Mouse (Mus musculus) layer of hippocampus, postnatal 14 days (tissue): ENCODE measurements around the gene Tmem135. TPM values are rescaled to one million over a fixed set of nuclear protein-coding genes. Genes with fewer than 3 reads are reported as not detected.

Source experiments
- DNase-seq, 2 experiments: peaks; one replicate each; pipeline ENCODE4 v3.0.0; 2021 to 2022; ENCODE audit warnings: low spot score in 2 of 2, mixed read lengths in 1 of 2
- total RNA-seq, 2 experiments: library from RNA; stranded (reverse); gene quantifications; 2 replicates each; pipeline ENCODE4 v1.2.3; 2021

The Tmem135 gene
- total RNA-seq, 2 experiments from 2014 or later: 70.3 to 80.9 TPM

DNA sequence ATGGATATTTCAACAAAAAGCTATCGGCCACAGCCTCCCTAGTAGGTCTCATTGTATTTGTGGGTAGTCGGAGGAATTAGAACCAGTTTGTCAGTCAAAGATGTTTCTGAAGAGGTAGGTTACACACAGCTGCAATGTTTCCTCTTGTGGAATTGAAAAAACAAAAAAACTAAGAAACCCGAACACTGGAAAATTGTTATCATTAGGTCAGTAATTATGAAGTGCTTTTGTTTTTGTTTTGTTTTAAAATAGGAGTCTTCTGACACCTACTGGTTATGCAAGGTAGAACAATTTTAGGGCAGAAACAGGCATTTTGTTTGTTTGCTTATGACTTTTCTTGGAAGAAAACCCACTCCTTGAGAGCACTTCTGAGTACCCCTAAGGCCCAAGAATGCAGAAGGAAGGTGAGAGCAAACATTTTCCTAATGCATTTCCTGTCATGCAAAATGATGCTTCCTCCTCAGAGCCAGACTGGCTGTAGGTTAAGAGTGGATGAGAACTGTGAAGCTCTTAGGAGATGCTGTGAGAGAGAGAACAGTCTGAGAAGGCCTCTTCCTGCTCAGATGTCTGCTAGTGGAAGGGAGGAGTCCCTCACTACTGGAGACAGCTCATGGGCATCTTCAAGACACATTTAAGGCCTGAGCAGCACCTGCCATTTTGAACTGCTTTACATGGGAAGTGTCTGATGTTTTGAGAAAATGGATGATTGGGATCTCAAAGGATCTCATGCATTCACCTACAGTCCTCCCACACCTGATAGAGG, 15.1 kb upstream of the Tmem135 start:
- DNase-seq: peak in 1 of 2 experiments; percentile 34

GRCm38 (mm10) chr7:89418127-89418653, 14.2 kb upstream of the Tmem135 start:
- DNase-seq: no peak

- no peak for DNase-seq
Measured at GRCm38 (mm10) chr7:89417707-89418106, 13.7 kb upstream of the Tmem135 start.

GRCm38 (mm10) chr7:89416027-89416426, 12.0 kb upstream of the Tmem135 start:
- no peak for DNase-seq

DNA sequence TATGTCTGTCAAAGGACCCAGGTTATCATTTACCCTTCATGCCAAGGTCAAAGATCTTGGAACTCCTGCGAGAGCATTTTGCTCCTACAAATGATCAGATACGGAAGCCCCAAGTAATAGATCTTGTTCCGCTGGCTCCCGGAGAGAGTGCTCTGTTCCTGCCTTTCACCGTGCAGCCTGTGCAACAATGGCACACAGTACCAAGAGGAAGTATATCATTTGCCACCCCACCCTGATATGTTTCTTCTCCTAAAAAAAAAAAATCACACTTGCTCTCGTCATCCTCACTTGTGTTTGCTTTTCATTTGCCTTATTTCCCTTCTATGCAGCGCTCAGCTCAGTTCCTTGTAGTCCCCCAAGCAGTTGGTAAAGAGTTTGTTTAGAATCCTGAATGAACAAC, 8.1 kb upstream of the Tmem135 start:
- no peak for DNase-seq

DNA sequence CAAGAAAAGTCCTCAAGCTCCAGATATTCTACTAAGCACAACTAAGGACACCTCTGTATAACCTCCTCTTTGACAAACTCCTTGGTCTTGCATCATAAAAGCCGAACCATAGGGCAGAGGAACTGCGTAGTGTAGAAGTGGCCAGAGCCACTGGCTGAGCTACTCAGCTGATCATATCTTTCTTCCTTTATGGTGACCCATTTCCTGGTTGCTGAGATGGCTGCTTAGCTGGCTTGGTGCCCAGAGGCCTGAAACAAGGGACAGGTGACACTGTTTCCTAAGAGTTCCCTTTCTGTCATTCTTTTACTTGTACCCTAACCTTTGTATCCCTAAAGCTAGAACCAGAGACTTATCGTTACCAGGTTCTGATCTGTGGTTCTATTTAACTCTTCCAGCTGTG, 7.3 kb upstream of the Tmem135 start:
- DNase-seq: no peak

- DNase-seq: no peak
Measured at GRCm38 (mm10) chr7:89410294-89410693, 6.3 kb upstream of the Tmem135 start.

DNA sequence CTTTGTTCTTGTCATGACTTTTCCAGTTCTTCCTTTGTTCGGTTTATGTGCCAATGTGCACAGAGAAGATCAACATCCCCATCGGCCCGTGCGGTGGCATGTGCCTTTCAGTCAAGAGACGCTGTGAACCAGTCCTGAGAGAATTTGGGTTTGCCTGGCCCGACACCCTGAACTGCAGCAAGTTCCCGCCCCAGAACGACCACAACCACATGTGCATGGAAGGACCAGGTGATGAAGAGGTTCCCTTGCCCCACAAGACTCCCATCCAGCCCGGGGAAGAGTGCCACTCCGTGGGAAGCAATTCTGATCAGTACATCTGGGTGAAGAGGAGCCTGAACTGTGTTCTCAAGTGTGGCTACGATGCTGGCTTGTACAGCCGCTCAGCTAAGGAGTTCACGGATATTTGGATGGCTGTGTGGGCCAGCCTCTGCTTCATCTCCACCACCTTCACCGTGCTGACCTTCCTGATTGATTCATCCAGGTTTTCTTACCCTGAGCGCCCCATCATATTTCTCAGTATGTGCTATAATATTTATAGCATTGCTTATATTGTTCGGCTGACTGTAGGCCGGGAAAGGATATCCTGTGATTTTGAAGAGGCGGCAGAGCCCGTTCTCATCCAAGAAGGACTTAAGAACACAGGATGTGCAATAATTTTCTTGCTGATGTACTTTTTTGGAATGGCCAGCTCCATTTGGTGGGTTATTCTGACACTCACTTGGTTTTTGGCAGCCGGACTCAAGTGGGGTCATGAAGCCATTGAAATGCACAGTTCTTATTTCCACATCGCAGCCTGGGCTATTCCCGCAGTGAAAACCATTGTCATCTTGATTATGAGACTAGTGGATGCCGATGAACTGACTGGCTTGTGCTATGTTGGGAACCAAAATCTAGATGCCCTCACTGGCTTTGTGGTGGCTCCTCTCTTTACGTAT, 3.3 kb upstream of the Tmem135 start:
- no peak for DNase-seq

GRCm38 (mm10) chr7:89406011-89406410, 2.0 kb upstream of the Tmem135 start:
- no peak for DNase-seq

DNA sequence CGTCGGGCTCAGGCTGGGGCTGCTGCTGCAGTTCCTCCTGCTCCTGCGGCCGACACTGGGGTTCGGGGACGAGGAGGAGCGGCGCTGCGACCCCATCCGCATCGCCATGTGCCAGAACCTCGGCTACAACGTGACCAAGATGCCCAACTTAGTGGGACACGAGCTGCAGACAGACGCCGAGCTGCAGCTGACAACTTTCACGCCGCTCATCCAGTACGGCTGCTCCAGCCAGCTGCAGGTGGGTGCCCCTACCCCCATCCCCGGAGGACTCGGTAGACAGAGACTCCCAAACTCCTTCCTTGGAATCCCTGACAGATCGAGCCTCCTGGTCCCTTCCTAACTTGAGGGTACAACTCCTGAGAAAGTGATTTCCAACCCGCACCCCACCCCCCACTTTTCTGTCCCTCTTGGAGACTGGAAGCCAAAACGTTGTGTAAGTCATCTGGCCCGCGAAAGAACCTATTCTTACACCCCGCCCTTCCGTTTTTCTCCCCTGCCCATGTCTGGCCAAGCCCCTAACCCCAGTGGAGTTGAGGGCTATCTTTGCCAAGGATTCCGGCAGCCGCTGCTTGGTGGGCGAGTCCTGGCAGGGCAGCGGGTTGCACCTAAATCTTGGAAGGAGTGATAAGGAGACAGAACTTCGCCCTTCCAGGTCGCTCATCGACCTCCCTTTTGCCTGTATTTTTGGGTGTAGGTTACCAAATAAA, 865 bp upstream of the Tmem135 start:
- DNase-seq: no peak

DNA sequence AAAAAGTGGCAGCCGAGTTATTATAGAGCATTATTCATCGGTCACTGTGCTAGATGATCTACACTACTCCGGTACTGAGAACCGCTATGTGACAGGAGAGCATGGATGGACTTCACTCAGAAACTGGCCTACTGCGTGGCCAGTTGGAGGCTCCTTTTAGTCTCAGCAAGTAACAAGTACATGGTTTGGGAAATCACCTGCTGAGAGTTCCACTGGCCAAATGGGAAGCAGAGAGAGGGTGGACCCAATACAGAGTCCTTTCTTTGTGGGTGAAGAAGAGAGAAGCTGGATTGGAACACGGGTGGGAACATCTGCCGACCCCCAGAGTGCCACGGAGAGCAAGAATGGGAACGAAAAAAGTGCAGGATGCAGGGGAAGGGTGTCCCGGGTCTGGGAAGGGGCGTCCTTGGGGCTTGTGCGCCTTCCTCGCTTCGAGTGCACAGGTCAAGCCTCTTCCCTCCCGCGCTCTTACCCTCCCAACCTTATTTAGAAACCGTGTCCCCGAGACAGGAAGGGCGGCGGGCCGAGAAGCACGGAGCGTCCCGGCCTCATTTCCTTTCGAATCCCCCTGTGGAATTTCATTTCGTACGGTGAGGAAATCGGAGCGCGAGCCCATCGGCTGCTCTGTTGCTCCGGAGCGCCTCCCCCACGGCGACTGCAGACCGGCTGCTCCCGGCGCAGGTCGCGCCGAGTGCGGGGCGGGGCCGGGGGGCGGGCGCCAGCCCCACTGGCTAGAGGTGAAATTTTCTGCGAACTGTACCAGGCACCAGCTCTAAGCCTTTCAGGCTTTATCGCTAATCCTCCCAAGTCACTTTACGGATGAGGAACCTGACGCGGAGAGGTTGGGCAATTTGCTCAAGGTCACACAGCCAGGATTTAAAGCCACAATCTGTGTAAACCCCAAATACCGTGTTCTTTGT, 709 bp downstream of the Tmem135 start:
- peak; percentile 41 to 49 for DNase-seq

DNA sequence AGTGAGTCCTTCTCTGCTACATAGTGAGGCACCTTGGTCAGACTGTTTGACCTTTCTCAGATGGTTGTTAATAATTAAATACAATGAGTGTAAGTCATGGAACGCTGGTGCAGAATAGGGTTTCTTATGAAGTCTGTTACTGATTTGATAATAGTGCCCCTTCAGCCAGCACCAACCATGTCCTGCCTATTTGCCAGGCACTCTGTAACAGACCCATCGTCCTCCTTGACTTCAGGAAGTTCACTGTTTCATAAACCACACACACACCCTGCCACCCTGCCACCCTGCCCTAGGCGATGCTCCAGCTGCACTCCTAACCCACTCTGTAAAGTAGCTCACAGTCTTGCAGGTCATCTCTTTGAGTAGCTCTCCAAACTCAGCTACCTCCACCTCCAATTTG, 2.1 kb downstream of the Tmem135 start:
- DNase-seq: no peak

- no peak for DNase-seq
Measured at GRCm38 (mm10) chr7:89401136-89401858, 2.7 kb downstream of the Tmem135 start.

DNA sequence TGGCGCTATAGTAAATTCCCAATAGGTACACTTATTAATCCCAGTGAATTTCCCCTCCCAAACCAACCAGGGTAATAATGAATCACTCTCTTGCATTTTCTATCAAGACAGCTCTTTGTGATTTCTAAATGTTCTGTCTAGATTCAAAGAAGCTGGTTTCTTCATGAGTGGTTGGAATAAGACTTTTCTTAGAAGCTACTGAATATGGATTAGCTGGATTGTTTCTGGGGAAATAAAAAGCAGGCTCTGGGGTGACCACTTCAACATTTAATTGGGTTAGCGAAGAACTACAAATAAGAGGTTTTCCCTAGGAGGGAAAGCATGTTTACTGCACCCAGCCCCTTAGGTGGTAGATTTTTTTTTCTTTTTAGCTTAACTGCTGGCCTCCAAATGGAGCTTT, 3.3 kb downstream of the Tmem135 start:
- no peak for DNase-seq

GRCm38 (mm10) chr7:89397837-89398534, 6.0 kb downstream of the Tmem135 start:
- DNase-seq: no peak

DNA sequence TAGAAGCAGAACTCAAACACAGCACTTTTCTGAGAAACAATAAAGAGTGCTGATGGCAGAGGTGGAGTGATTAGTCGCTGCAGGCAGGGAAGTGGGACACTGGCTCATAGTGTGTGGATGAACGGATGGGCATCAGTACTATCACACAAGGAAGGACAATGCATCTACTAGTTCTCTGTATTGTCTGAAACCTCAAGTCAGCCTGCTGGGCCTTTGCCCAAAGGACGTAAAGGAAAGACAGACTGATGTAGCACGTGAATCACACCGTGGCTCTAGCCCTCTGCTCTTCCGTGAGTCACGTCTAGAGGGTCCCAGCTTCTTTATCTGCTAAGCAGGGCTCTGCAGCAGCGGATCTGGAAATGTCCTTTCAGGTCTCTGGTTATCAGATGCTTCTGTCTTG, 7.6 kb downstream of the Tmem135 start:
- no peak for DNase-seq

DNA sequence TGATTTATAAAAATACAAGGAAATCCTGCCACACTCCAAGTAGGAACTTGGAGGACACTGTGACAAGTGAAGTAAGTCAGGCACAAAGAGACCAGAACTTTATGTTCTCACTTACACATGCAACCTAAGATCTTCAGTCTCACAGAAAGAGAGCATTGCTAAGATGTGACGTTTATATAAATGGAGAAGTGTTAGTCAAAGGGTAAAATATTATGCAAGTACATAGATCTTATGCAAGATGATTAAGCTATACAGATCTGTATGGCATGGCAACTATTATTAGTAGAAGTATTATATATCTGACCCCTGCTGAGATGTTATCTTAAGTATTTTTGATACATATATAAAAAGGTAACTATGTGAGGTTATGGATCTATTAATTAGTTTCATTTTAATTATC, 8.6 kb downstream of the Tmem135 start:
- DNase-seq: no peak

GRCm38 (mm10) chr7:89392825-89393224, 11.2 kb downstream of the Tmem135 start:
- DNase-seq: no peak

- DNase-seq: no peak
Measured at GRCm38 (mm10) chr7:89392388-89392787, 11.6 kb downstream of the Tmem135 start.
